Mouse (Mus musculus) heart, embryonic 15.5 days (tissue): ENCODE data around the gene Ebpl. TPM values are rescaled to one million over a fixed set of nuclear protein-coding genes. Genes with fewer than 3 reads are reported as not detected.

Experiments used
- ATAC-seq: fragments of 200-750 bp; cut with Nextera tagmentation; replicated peaks from 2 replicates; pipeline ENCODE4 v1.8.0; 2017; ENCODE audit warnings: low read depth, moderate TSS enrichment; ENCODE audit not compliant: insufficient number of reproducible peaks, insufficient read depth, low FRiP score
- H3K27ac ChIP-seq: fragments of 300-500 bp; sonication (generic); 2 replicates; pipeline ENCODE4 v1.5.1; 2015; ENCODE audit warnings: mild to moderate bottlenecking, inconsistent platforms
- H3K27me3 ChIP-seq: fragments of 300-500 bp; sonication (generic); 2 replicates; pipeline ENCODE4 v1.6.1; 2015; ENCODE audit warnings: inconsistent platforms
- H3K36me3 ChIP-seq: fragments of 300-500 bp; sonication (generic); 2 replicates; pipeline ENCODE4 v1.6.1; 2015; ENCODE audit warnings: mild to moderate bottlenecking, inconsistent platforms
- H3K4me1 ChIP-seq: fragments of 300-500 bp; sonication (generic); replicated peaks from 2 replicates; pipeline ENCODE4 v1.6.1; 2015; ENCODE audit warnings: inconsistent platforms
- H3K4me2 ChIP-seq: fragments of 300-500 bp; sonication (generic); 2 replicates; pipeline ENCODE4 v1.6.1; 2015; ENCODE audit warnings: inconsistent platforms, mild to moderate bottlenecking, moderate library complexity
- H3K4me3 ChIP-seq: fragments of 300-500 bp; sonication (generic); 2 replicates; pipeline ENCODE4 v1.5.1; 2015; ENCODE audit warnings: mild to moderate bottlenecking, inconsistent platforms
- H3K9ac ChIP-seq: fragments of 300-500 bp; sonication (generic); 2 replicates; pipeline ENCODE4 v1.6.1; 2015; ENCODE audit warnings: mild to moderate bottlenecking, inconsistent platforms
- H3K9me3 ChIP-seq: fragments of 300-500 bp; sonication (generic); replicated peaks from 2 replicates; pipeline ENCODE4 v1.6.1; 2016; ENCODE audit warnings: inconsistent platforms
- WGBS: fragments of 180-500 bp; shearing (Covaris S2); methylation state at CpG from one replicate; pipeline ENCODE4 v1.1.7; 2015; ENCODE audit warnings: mixed read lengths; 5-methylcytosine and 5-hydroxymethylcytosine counted together
- polyA plus RNA-seq: library from polyadenylated mRNA; unstranded; fragments of >200 nt; fragmentation: Nextera tagmentation; extraction: Ambion mirVana; gene quantifications from 2 replicates; pipeline ENCODE4 v1.2.1, GENCODE M21; 2015

Ebpl gene
- polyA plus RNA-seq, result 4.1 and 4.7 TPM in 2 replicates

DNA sequence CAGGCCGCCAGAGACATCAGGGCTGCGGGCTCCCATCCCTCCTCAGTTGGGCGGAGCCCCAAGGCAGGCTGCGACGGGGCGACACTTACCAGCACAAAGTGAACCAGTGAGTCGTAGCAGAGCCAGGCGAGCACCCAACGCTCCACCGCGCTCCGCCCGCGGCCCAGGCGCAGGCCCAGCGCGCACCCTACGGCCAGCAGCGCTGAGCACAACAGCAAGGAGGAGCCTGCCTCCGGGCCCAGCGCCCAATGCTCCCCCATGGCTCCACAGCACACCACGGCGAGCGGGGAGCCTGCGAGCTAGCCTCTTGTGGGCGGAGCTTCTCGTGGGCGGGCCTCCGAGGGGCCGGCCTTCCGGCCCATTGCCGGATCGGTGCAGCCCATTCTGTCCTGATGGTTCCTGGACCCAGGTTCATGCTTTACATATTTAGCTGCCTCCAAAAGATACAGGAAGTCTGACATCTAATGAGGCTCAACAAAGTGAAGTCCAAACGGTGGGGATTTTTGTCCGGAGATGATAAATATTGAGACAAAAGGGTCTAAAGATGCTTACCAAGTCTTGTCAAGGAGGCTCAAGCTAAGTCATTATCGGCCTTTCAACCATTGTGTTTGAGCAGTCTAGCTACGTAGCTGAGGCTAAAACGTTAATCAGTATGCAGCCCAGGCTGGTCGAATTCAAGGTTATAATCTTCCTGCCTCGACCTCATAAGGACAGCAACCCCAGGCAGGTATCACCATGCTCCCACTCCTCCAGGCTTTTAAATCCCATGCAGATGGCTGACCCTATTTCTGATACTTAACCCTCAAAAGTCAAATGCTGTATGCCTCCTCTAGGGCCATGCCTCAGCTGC, at the start of gene Ebpl:
Gene Ebpl (minus strand): TSS at position 309 of the 850 bp plus-strand sequence.
- Histone ChIP-seq H3K4me1 (peaks cover 8% of the 10 kb centered on the region; the same call in 1 of the 2 replicates), H3K27ac (peak within 1 kb of the TSS; percentile 67), H3K4me3 (peak within 1 kb of the TSS; percentile 57), H3K9ac (peak within 1 kb of the TSS; percentile 66), H3K36me3 (no peaks in the 10 kb centered on the region), H3K4me2 (peak within 1 kb of the TSS; percentile 64), H3K27me3 (no peaks in the 10 kb centered on the region), H3K9me3 (no peaks in the 10 kb centered on the region)
- ATAC-seq, result peak; percentile 93
- WGBS, result under 1% methylated on average over 39 of the region's 40 CpGs

DNA sequence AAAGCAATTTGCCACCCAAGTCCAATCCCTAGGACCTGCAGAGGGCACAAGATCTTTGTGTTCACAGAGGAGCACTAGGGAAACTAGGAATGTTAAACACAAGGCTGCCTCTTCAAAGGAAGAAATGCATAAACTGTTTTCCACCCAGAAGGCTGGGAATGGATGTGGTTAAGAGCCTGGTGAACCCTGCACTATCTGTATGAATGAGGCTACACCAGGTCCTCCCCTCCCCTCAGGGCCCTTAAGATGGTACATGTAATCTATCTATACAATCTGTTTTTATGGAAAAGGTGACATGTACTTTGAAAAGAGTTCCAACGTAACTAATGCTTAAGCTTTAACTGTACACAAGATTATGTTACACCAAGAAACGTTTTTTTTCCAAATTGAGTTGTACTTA, 49.8 kb upstream of the Ebpl start:
- Histone ChIP-seq H3K4me2 (no peak overlapping the region), H3K4me3 (no peak overlapping the region), H3K27me3 (no peaks in the 10 kb centered on the region), H3K9ac (no peak overlapping the region), H3K27ac (no peak overlapping the region), H3K36me3 (no peaks in the 10 kb centered on the region), H3K9me3 (no peaks in the 10 kb centered on the region), H3K4me1 (peaks cover 2% of the 10 kb centered on the region; the same call in 1 of the 2 replicates)
- 58% methylated on average over 2 of the region's 2 CpGs for WGBS
- no peak for ATAC-seq

DNA sequence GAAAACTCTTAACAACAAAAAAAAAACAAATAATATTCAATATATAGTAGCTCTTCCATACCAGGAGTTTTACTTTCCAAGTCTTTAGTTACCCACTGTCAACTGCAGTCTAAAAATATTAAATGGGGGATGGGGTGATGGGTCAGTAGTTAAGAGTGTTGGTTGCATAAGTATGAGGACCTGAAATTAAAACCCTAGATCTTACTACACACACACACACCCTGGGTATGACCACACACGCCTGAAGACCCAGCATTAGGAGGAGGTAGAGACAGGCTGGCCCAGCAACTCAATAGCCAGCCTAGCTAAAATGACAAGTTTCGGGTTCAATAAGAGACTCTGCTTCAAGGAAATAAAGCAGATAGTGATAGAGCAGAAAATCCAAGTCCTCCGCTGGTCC, 46.8 kb upstream of the Ebpl start:
- no peaks in the 10 kb centered on the region for H3K9me3 ChIP-seq
- no peak overlapping the region for H3K27ac ChIP-seq
- H3K4me1 ChIP-seq, result no peaks in the 10 kb centered on the region
- no peak overlapping the region for H3K9ac ChIP-seq
- 94% methylated on average over 3 of the region's 3 CpGs for WGBS
- no peaks in the 10 kb centered on the region for H3K27me3 ChIP-seq
- H3K36me3 ChIP-seq, result peaks cover 3% of the 10 kb centered on the region; the same call in 1 of the 2 replicates
- no peak overlapping the region for H3K4me3 ChIP-seq
- no peak for ATAC-seq
- H3K4me2 ChIP-seq, result no peak overlapping the region

DNA sequence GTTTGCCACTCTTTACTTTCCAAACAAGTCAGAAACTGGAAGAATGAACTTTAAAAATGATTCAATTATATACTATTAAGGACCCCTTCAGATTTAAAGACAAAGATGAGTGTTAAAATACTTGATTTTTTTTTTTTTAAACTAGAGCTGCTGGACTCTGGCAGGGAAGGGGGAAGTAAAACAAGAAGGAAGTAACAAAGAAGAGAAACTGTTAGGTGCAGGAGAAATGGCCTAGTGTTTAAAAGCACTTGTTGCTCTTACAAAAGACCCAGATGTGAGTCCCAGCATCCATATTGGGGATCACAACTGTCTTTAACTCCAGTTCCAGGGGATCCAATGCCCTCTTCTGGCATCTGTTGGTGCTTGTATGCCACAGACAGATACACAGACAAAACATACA, 45.5 kb upstream of the Ebpl start:
- ATAC-seq, result no peak
- H3K36me3 ChIP-seq, result peaks cover 9% of the 10 kb centered on the region
- no peak overlapping the region for H3K27ac ChIP-seq
- H3K4me1 ChIP-seq, result no peaks in the 10 kb centered on the region
- H3K9me3 ChIP-seq, result no peaks in the 10 kb centered on the region
- no peak overlapping the region for H3K4me3 ChIP-seq
- no peak overlapping the region for H3K9ac ChIP-seq
- no peaks in the 10 kb centered on the region for H3K27me3 ChIP-seq
- no peak overlapping the region for H3K4me2 ChIP-seq

DNA sequence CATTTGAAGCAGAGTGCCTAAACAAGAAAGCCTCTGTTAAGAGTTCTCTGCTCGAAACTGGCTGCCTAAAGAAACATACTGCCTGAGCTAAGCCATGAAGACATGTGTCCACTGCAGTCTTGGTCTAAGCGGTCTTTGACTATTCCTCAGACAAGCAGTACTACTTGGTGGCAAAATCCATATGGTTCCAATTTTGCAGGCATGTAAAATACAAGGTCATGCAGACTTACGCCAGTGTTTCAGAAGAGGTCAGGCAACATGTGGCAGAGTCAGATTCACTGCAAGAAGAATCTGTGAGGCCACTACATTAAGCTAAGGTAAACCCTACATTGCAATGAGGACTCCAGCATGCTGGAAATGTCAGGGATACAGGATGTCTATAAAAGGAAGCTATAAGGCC, 44.7 kb upstream of the Ebpl start:
- H3K4me2 ChIP-seq, result no peak overlapping the region
- H3K27me3 ChIP-seq, result no peaks in the 10 kb centered on the region
- no peak overlapping the region for H3K27ac ChIP-seq
- H3K36me3 ChIP-seq, result peaks cover 12% of the 10 kb centered on the region
- no peaks in the 10 kb centered on the region for H3K9me3 ChIP-seq
- 84% methylated on average over 3 of the region's 3 CpGs for WGBS
- H3K4me3 ChIP-seq, result no peak overlapping the region
- no peak for ATAC-seq
- no peak overlapping the region for H3K9ac ChIP-seq
- H3K4me1 ChIP-seq, result no peaks in the 10 kb centered on the region

DNA sequence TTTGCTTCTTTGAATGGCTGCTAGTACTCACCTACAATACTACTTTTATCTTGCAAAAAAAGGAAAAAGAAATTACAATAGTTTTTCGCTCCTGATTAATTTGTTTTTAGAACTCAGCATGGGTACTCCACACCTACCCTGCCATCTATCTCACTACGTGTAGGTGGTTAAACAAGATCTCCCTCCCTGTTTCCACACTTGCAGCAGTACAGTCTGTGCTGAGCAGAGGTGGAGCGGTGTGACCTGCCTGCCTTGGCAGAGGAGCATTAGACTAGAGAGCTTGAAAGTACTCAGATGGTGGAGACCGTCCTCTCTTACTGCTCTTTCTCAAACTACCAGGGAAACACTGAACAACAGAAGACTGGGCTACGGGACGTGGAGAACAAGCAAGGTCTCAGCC, 34.5 kb upstream of the Ebpl start:
- ATAC-seq, result no peak
- no peak overlapping the region for H3K4me2 ChIP-seq
- H3K27ac ChIP-seq, result no peak overlapping the region
- peaks cover 10% of the 10 kb centered on the region; the same call in 1 of the 2 replicates for H3K36me3 ChIP-seq
- H3K4me1 ChIP-seq, result 0 out of 2 replicates have a peak, but pooled peaks cover 2% of the 10 kb centered on the region
- no peak overlapping the region for H3K4me3 ChIP-seq
- no peak overlapping the region for H3K9ac ChIP-seq
- 86% methylated on average over 6 of the region's 6 CpGs for WGBS
- H3K27me3 ChIP-seq, result no peaks in the 10 kb centered on the region
- no peaks in the 10 kb centered on the region for H3K9me3 ChIP-seq

DNA sequence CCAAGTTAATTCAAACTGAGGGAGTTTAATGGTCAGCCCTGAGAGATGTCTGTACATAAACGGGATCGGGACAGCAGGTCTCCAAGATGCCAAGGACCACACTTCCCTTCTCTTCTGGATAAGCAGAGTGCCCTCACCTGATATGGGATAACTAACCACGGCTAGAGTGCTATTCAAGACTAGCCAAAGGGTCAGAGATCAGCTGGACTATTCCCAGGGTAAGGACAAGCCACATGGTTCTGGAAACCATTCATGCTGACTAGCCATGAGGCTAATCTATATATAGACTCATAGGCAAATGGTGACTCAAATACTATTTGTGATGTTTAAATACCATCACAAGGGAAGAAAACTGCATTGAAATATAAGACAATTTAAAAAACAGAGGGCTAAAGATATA, 30.3 kb upstream of the Ebpl start:
- H3K27ac ChIP-seq, result no peak overlapping the region
- no peak overlapping the region for H3K4me2 ChIP-seq
- ATAC-seq, result no peak
- H3K4me1 ChIP-seq, result 0 out of 2 replicates have a peak, but pooled peaks cover 2% of the 10 kb centered on the region
- 76% methylated on average over 3 of the region's 3 CpGs for WGBS
- H3K9ac ChIP-seq, result no peak overlapping the region
- H3K9me3 ChIP-seq, result no peaks in the 10 kb centered on the region
- no peak overlapping the region for H3K4me3 ChIP-seq
- H3K36me3 ChIP-seq, result peaks cover 12% of the 10 kb centered on the region
- H3K27me3 ChIP-seq, result no peaks in the 10 kb centered on the region

DNA sequence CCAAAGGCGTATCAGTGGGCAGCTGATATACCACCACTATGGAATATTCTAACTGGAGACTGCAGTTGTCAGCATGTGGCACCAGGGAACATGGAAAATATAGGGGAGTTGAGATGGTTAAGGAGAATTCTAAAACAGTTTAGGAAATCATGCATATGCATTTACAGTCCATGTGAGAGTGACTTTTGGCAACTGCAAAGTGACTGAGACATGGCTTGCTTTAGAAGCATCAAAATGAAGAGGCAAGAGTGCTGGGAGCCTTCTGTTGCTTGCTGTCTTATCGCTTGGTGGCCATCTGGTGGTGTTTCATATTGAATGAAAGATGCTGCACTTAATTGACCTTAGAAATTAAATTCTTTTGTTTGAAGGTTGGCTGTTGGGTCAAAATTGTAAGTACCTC, 7.1 kb upstream of the Ebpl start:
- no peak for ATAC-seq
- no peaks in the 10 kb centered on the region for H3K4me1 ChIP-seq
- no peak overlapping the region for H3K4me2 ChIP-seq
- peaks cover 28% of the 10 kb centered on the region for H3K36me3 ChIP-seq
- WGBS, result 94% methylated on average over 2 of the region's 2 CpGs
- H3K27ac ChIP-seq, result no peak overlapping the region
- H3K9me3 ChIP-seq, result no peaks in the 10 kb centered on the region
- no peak overlapping the region for H3K4me3 ChIP-seq
- no peaks in the 10 kb centered on the region for H3K27me3 ChIP-seq
- no peak overlapping the region for H3K9ac ChIP-seq

DNA sequence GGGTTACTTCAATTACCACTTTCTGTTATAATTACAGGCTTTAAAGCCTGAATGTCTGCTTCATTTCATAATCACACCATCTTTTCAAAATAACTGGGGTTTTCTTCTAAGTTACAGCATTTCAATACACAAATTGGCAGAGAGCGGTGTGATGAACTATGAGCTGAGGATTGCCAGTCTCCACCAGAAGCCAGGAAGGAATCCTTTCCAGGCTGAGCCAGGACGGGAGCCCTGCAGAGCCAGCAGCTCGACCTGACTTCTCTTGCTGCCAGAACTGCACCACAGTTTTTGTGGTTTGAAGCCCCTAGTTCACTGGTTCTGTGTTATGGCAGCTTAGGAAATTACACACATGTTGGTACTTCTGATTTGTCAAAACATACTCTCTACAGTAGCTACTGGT, 4.4 kb upstream of the Ebpl start:
- WGBS, result 86% methylated on average over 3 of the region's 3 CpGs
- ATAC-seq, result no peak

DNA sequence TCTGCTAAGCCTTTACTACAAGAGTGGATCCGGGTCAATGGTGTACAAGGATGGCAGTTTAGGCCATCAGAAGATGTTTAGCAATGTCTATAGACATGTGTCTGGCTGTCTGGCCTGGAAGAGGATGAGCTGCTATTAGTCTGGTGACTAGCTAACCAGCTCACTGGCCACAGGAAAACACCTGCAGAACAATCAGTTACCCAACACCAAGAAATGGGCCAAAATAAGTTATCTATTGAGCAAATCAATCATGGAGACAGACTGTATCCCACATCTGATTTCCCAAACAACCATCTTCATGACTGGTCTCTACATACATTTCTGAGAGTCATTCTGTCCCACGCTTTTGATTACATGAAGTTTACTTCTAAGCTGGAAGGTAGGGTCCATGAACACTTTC, 3.5 kb upstream of the Ebpl start:
- H3K27me3 ChIP-seq, result no peaks in the 10 kb centered on the region
- H3K9ac ChIP-seq, result no peak overlapping the region
- H3K4me2 ChIP-seq, result no peak overlapping the region
- 92% methylated on average over 2 of the region's 2 CpGs for WGBS
- H3K36me3 ChIP-seq, result peaks cover 10% of the 10 kb centered on the region
- H3K27ac ChIP-seq, result no peak overlapping the region
- H3K4me3 ChIP-seq, result no peak overlapping the region
- ATAC-seq, result no peak
- H3K9me3 ChIP-seq, result no peaks in the 10 kb centered on the region
- H3K4me1 ChIP-seq, result peaks cover 8% of the 10 kb centered on the region; the same call in 1 of the 2 replicates

More for the DNA sequence above, 4.4 kb upstream of the Ebpl start:
- H3K4me1 ChIP-seq, result peaks cover 7% of the 10 kb centered on the region; the same call in 1 of the 2 replicates
- no peak overlapping the region for H3K27ac ChIP-seq
- H3K9ac ChIP-seq, result no peak overlapping the region
- H3K36me3 ChIP-seq, result peaks cover 12% of the 10 kb centered on the region
- H3K27me3 ChIP-seq, result no peaks in the 10 kb centered on the region
- no peaks in the 10 kb centered on the region for H3K9me3 ChIP-seq
- H3K4me3 ChIP-seq, result no peak overlapping the region
- H3K4me2 ChIP-seq, result no peak overlapping the region

DNA sequence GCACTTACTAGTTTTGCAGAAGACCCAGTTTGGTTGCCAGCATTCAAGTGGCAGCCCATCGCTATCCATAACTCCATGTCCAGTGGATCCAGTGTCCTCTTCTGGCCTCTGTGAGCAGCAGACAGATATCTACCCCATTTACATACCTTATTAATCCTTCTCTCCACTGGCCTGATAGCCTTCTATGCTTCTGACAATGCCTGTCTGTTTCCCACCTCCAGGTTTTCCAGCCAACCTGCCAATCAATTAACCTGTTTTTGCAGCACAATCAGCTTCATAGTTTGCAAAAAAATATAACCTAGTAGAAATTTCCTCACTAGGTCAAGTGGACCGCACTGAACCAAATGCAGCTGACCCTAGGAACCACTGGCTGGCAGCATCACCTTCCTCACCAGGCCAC, 2.0 kb upstream of the Ebpl start:
- no peaks in the 10 kb centered on the region for H3K9me3 ChIP-seq
- ATAC-seq, result no peak
- WGBS, result 87% methylated on average over 2 of the region's 2 CpGs

More for the DNA sequence above, 2.0 kb upstream of the Ebpl start:
- Histone ChIP-seq H3K4me3 (no peak overlapping the region), H3K9ac (no peak overlapping the region), H3K27me3 (no peaks in the 10 kb centered on the region), H3K4me2 (no peak overlapping the region), H3K4me1 (peaks cover 8% of the 10 kb centered on the region; the same call in 1 of the 2 replicates), H3K36me3 (peaks cover 7% of the 10 kb centered on the region), H3K27ac (no peak overlapping the region)
